Mouse (Mus musculus): ENCODE measurements around the gene Myh3.
"Not testable (repeated sequence)": the region's sequence is repeated elsewhere in the genome, so short reads cannot be mapped to it uniquely, and the experiment has no call there.

Gene Myh3

GRCm38 (mm10) chr11:67077435-67077834 is 665 bp upstream of the Myh3 start:
- no peak for DNase-seq (ENCODE audit: low read depth, low spot score)

- no peak for DNase-seq (ENCODE audit: low read depth, low spot score)
Measured at GRCm38 (mm10) chr11:67078888-67079287, 788 bp downstream of the Myh3 start.

DNA sequence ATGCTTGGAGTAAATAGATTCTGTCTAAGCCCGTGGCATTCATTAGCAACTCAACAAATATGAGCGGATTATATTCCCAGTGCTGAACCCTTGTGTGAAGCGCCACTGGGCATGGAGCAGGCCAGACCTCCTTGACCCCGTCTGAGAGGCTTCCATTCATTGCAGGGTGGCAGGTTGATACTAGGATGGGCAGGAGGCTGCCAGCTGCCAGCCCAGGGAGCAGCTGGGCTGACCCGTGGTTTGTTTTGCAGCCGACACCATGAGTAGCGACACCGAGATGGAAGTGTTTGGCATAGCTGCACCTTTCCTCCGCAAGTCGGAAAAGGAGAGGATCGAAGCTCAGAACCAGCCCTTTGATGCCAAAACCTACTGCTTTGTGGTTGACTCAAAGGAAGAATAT is 1.6 kb downstream of the Myh3 start:
- no peak for DNase-seq (ENCODE audit: low read depth, low spot score)

DNA sequence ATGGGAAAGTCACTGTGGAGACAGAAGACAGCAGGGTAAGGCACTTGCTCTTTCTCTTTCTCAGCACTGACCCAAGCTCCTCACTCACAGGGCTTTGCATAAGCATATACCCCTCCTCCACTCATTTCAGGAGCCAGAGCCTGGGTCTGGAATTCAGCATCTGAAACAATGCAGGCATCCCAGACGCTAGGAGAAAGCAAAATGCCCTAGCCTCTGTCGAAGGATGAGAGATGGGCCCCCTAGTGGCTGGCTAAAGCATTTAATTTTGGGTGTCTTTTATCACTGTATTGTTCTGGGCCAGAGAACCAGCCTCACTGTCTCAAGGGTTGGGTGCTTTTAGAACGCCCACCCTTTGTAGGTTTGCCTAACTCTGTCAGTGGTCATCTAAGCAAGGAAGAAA is 2.1 kb downstream of the Myh3 start:
- DNase-seq (ENCODE audit: low read depth, low spot score) = peak; percentile 64

DNA sequence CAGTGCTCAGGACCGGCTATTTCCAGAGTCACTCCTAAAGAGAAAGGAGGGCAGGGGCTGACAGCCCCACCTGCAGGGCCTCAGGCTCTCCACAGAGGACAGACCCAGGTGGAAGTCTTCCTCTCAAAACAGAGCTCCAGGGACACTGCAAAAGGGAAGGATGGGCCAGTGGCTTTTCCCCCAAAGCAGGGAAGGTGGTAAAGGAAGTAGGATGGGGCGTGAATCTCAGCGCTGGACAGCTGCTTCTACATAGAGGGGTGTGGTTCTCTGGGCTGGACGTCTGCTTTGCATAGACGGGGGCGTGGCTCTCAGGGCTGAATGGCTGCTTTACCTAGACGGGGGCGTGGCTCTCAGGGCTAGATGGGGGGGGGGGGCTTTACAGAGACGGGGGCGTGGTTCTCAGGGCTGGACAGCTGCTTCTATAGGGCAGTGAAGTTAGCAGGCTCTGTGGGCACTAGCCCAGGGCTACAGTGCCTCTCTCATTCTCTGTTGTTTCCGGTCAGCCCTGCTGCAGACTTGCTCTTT is 3.1 kb downstream of the Myh3 start:
- DNase-seq (ENCODE audit: low read depth, low spot score) = peak; percentile 66

- DNase-seq (ENCODE audit: low read depth, low spot score) = no peak
Measured at GRCm38 (mm10) chr11:67082188-67082587, 4.1 kb downstream of the Myh3 start.

- DNase-seq (ENCODE audit: low read depth, low spot score) = no peak
Measured at GRCm38 (mm10) chr11:67082793-67083192, 4.7 kb downstream of the Myh3 start.

- DNase-seq (ENCODE audit: low read depth, low spot score) = no peak
Measured at GRCm38 (mm10) chr11:67083239-67083638, 5.1 kb downstream of the Myh3 start.

GRCm38 (mm10) chr11:67083712-67084340 is 5.7 kb downstream of the Myh3 start:
- DNase-seq (ENCODE audit: low read depth, low spot score) = no peak

DNA sequence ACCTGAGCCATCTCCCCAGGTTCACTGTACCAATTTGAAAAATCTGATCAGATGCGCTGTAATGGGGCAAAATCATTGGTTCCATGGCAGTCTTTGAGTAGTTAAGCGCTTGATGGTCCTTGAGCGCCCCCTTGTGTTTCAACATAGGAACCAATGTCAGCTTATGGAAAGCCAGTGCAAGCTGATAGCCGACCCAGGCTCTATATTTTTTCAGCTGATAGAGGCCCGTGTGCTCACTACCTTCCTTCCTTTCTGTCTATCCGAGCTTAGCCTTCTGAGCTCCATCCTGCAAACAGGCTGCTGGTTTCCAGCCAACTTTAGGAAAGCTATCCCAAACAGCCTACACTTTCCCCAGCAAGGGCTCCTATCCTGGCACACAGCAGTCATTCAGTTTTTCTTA is 7.4 kb downstream of the Myh3 start:
- peak; percentile 80 for DNase-seq (ENCODE audit: low read depth, low spot score)

- DNase-seq (ENCODE audit: low read depth, low spot score) = no peak
Measured at GRCm38 (mm10) chr11:67086467-67087164, 8.5 kb downstream of the Myh3 start.

GRCm38 (mm10) chr11:67087225-67087624 is 9.1 kb downstream of the Myh3 start:
- DNase-seq (ENCODE audit: low read depth, low spot score) = no peak

DNA sequence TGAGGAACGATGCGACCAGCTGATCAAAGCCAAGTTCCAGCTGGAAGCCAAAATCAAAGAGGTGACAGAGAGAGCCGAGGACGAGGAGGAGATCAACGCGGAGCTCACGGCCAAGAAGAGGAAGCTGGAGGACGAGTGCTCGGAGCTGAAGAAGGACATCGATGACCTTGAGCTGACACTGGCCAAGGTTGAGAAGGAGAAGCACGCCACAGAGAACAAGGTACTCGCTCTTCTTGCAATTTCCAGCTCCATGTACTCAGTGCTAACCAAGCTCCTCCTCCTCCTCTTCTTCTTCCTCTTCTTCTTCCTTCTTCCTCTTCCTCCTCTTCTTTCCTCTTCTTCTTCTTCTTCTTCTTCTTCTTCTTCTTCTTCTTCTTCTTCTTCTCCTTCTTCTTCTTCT is 14.3 kb downstream of the Myh3 start:
- DNase-seq (ENCODE audit: low read depth, low spot score) = not testable (repeated sequence)

DNA sequence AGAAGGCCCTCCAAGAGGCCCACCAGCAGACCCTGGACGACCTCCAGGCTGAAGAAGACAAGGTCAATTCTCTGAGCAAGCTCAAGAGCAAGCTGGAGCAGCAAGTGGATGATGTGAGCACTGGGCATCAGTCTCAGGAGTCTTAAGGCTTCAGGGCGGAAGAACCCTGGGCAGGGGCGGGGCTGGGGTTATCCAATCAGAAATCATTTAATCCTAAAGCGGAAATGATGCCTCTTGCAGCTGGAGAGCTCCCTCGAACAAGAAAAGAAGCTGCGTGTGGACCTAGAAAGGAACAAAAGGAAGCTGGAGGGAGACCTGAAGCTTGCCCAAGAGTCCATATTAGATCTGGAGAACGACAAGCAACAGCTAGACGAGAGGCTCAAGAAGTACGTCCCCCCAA is 15.1 kb downstream of the Myh3 start:
- DNase-seq (ENCODE audit: low read depth, low spot score) = no peak

- DNase-seq (ENCODE audit: low read depth, low spot score) = no peak
Measured at GRCm38 (mm10) chr11:67093652-67094051, 15.6 kb downstream of the Myh3 start.

DNA sequence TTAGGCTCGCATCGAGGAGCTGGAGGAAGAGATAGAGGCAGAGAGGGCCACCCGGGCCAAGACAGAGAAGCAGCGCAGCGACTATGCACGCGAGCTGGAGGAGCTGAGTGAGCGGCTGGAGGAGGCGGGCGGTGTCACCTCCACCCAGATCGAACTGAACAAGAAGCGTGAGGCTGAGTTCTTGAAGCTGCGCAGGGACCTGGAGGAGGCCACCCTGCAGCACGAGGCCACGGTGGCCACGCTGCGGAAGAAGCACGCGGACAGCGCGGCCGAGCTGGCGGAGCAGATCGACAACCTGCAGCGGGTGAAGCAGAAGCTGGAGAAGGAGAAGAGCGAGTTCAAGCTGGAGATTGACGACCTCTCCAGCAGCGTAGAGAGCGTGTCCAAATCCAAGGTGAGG is 16.4 kb downstream of the Myh3 start:
- DNase-seq (ENCODE audit: low read depth, low spot score) = no peak

DNA sequence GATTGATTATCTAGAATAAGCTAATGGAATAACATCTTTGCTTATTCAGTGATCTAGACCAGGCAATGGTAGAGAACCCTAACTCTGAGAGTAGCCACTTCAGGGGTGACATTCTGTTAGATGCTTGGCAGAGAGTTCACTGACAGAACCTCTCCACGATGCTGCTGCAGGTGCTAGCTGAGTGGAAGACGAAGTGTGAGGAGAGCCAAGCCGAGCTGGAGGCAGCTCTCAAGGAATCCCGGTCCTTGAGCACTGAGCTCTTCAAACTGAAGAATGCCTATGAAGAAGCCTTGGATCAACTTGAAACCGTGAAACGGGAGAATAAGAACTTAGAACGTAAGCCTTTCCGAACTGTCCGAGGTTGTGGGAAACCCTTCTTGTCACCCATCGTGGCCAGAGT is 19.6 kb downstream of the Myh3 start:
- DNase-seq (ENCODE audit: low read depth, low spot score) = no peak

- no peak for DNase-seq (ENCODE audit: low read depth, low spot score)
Measured at GRCm38 (mm10) chr11:67098427-67098826, 20.3 kb downstream of the Myh3 start.

- no peak for DNase-seq (ENCODE audit: low read depth, low spot score)
Measured at GRCm38 (mm10) chr11:67099241-67099640, 21.1 kb downstream of the Myh3 start.

DNA sequence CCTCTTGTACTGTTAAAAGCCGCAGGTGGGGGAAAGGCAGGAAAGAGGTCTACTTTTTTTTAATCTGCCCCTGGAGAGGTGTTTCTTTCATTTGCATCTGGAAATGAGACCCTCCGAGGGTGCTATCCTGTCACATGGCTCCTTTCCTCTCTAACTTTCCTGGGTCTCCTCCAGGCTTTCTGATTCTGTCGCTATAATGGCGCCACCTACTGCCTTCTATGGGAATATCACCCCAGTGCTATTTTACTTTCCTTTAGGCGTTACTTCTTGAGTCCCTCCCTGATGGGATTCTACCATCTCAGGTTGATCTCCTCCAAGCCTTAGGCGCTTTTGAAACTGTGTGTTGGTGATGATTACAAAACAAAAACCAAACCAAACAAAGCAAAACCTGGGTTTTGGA is 22.1 kb downstream of the Myh3 start:
- no peak for DNase-seq (ENCODE audit: low read depth, low spot score)

- DNase-seq (ENCODE audit: low read depth, low spot score) = no peak
Measured at GRCm38 (mm10) chr11:67101713-67102112, 23.6 kb downstream of the Myh3 start.

- no peak for DNase-seq (ENCODE audit: low read depth, low spot score)
Measured at GRCm38 (mm10) chr11:67103256-67103655, 25.2 kb downstream of the Myh3 start.

GRCm38 (mm10) chr11:67104242-67104641 is 26.1 kb downstream of the Myh3 start:
- no peak for DNase-seq (ENCODE audit: low read depth, low spot score)

Data from forelimb bud, embryonic 11.5 days (tissue).